Mouse (Mus musculus) embryo, embryonic 10.5 days (tissue): ENCODE results near the gene Slc39a9.
A peak's percentile ranks its signal among the peaks of the same experiment; 100 is the strongest.

Experiments used
- DNase-seq: peaks from one replicate; pipeline ENCODE4 v3.0.0-alpha.2; 2015; ENCODE audit warnings: low spot score

Gene Slc39a9

DNA sequence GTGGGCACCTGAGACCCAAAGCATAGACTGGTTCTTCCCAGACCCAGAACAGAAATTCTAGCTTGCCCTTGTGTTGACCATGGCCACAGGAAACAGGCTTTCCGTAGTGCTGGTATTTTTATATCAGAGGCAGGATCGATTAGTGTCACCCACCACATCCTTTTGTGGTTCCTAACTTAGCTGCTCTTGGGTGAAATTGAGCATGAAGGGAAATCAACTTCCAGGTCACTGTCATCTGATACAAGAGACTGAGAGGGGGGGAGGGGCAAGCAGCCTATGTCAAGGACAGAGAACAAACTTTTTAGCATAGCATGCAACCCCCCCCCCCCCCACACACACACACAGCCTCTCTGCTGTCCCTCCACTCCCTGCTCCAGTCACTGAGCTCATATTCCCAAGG lies 75.5 kb downstream of the Slc39a9 start:
- no peak for DNase-seq

DNA sequence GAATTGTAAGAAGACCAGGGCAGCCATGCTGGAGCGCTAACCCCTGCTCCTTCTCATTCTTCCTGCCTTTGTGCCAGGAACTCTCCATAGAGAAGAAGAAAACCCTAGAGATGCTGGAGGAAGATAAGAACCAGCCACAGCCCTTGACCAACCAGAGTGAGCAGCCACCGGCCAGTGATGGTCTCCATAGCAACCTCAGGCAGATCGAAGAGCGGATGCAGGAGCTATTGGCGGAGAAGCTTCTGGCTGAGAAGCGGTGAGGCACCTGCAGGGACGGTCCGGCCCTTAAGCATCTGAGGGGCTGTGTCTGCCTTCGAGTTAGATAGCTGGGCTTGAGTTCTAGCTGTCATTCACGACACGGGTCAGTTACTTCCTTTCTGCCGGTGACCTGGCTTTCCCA lies 76.8 kb downstream of the Slc39a9 start:
- no peak for DNase-seq

DNA sequence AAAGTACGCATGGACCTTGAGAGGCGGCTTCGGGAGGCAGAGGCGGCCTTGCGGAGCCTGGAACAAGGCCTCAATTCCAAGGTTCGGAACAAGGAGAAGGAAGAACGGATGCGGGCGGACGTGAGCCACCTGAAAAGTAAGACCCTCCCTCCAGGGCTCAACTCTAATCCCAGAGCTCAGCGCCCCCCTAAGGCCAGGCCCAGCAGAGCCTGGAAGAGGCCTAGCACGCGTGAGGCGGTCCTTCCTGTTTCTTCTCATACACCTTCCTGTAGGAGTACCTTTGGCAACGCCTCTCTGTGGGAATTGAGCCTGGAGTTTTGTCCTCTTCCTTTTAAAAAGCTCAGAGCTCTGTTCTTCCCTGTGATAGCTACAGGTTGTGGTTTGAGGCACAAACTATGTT lies 77.8 kb downstream of the Slc39a9 start:
- no peak for DNase-seq

DNA sequence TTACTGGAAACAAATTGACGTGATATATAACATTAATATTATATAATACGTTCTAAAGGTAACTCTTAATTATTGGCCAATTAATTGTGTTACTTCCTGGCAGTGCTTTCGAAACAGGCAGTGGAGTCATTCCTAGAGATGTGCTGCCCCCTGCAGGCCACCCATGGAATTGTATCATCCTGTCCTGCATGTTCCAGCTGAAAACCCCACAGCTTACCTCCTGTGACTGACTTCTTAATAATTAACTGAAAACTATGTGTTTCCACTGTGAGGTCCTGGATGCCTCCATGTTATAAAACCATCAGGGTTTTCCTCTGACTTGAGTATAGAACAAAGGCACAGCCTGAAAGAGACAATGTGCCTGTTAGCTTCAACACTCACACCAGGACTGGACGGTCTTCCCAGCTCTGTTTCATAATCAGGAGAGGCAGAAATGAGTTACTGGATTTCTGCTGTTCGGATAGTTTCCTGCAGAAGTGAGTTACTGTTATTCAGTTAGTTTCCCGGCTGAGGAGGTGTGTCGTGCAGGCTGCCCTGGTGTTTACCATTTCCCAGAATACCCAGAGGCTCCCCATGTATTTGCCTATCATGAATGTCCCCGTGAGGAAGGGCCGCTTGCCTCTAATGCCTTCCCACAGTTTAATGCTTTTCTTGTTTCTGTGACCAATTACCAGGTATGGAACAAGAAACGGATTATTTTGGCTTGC lies 81.3 kb downstream of the Slc39a9 start:
- DNase-seq: peak; percentile 83

DNA sequence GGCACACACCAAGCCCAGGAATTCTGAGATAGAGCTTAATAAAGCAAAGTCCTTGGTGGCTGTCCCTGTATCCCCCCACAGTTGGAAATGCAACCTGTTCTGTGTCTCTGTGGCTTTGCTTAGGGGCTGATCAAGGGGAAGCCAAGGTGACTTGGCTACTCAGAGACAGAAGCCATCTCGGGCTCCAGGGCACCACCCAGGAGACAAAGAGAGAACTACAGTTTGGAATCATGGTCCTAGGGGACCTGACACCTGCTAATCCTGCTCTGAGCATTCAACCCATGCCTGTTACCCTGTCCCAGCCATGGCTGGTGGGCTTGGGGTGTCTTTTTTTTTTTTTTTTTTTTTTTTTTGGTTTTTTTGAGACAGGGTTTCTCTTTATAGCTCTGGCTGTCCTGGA lies 84.5 kb downstream of the Slc39a9 start:
- no peak for DNase-seq

DNA sequence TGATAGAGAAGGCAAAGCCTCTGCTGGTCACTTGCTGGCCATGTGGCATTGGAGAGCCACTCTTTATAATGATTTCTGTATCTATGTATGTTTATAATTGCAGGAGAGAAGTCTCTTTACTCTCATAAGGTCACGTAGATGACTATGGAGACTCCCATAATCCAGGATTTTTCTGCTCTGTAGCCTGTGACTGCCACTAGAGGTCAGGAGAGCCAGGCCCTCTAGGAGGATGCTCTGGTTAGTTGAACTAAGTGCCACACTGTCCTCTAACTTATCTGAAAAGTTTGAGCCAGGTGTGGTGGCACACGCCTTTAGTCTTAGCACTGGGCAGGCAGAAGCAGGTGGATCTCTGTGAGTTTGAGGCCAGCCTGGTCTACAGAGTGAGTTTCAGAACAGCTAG lies 85.1 kb downstream of the Slc39a9 start:
- peak; percentile 53 for DNase-seq

DNA sequence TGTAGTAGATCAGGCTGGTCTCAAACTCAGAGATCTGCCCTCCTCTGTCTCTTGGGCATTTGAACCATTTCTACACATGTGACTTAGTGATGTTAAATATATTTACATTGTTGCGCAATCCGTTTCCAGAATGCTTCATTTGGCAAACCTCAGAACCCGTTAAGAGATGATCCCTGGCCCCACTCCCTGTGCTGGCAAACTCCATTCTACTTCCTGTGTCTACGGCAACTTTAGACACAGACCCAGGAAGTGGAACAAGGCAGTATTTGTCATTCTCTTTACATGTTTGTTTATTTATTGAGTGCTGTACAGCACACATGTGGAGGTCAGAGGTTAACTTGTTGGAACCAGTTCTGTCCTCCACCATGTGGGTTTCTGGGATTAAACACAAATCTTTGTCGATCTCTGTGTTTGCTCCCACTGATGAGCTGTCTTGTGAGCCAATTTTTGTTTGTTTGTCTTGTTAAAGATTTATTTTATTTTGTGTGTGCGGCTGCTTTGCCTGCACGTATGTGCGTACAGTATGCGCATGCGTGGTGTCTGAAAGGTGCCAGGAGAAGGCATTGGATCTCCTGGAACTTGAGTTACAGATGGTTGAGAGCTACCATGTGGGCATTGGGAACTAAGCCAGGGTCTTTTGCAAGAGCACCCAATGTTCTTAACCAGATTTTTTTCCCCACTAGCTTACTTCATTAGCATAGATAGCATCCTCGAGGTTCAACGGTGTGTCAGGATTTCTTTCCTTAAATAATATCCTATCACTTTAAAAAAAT lies 86.3 kb downstream of the Slc39a9 start:
- DNase-seq: no peak

DNA sequence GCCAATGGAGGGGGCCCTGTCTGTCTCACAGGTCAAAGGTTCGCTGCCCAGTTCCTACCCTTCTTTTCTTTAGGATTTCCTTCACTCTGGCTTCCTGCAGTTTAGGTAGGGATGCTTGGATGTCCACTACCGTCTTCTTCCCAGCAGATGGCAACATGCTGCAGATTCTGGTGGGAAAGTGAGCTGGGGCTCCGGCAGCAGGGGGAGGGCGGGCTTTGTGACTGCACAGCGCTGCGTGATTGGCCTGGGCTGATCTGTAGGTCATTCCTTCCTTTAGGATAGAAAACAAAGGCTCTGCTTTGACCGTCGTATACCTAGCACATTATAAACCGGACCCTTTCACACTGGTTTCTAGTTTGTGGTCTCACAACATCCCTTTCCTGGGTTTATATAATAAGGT lies 86.9 kb downstream of the Slc39a9 start:
- DNase-seq: peak; percentile 86
